Mouse (Mus musculus) E14TG2a.4 (cell line): Measurements from ENCODE around the gene Prkca.

ENCODE experiments used
- CTCF ChIP-seq: conservative IDR thresholded peaks from 2 replicates; pipeline ENCODE4 v1.5.1; 2014; ENCODE audit warnings: low read length
- NANOG ChIP-seq: IDR thresholded peaks from 2 replicates; pipeline ENCODE4 v1.6.1; 2014; ENCODE audit warnings: borderline replicate concordance, low read length, mixed read lengths
- POU5F1 ChIP-seq: IDR thresholded peaks from 2 replicates; pipeline ENCODE4 v1.6.1; 2014; ENCODE audit warnings: low read length, borderline replicate concordance

GRCm38 (mm10) chr11:108071230-108071629 lies 272.5 kb downstream of the Prkca start:
- TF ChIP-seq CTCF (no peak), NANOG (no peak), POU5F1 (no peak)
